Mouse (Mus musculus): Measurements from ENCODE around the gene Adamts9. TPM values are rescaled to one million over a fixed set of nuclear protein-coding genes. Genes with fewer than 3 reads are reported as not detected.
A peak's percentile ranks its signal among the peaks of the same experiment; 100 is the strongest.

Gene Adamts9
- total RNA-seq, 1 experiment from 2014 or later: not detected

DNA sequence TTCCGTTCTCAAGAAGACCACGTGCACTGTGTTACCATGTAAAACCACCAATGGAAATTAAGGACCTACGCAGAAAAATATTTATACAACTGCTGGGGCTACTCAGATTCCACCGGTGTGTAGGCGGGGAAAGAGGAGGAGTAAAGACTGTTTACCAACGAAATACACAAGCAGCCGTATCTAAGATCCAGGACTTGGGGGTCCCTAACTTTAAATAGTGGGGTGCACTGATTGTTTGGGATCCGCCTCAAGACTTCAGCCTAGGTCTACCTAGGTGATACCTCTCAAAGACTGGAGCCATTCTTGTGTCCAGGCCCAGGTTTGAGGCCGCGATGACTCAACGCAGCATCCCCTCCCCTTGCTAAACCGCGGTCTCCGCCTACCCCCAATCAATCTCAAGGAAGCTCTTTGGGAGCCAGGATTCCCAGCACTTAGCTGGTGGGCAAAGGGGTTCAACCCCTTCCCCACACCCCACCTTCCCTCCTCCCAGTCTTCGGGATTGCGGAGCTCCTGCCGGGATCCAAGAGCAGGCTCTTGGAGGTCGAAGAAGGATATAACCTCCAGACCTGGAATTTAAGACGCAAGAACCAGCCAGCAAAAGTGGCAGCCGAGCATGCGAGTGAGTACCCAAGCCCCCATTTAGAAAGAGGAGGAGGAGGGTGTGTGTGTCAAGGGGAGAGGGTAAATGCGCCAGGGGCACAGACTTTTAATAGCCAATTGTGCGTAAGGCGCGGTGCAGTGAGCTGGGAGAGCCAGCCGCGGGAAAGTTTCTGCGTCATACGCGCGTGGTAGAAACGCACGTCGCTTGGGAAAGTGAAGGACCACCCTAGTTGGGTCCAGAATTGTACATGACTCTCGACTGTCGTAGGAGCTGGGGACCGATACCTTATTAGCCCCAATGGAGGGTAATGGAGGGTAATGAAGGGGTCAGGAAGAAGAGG is 2.8 kb downstream of the Adamts9 start:
- no peak for ATAC-seq (replicated peaks; ENCODE audit: low read depth, poor library complexity, severe bottlenecking)

GRCm38 (mm10) chr6:92928261-92928660 is 15.0 kb downstream of the Adamts9 start:
- ATAC-seq (replicated peaks; ENCODE audit: low read depth, poor library complexity, severe bottlenecking): no peak

GRCm38 (mm10) chr6:92924536-92924935 is 18.8 kb downstream of the Adamts9 start:
- ATAC-seq (replicated peaks; ENCODE audit: low read depth, poor library complexity, severe bottlenecking): no peak

DNA sequence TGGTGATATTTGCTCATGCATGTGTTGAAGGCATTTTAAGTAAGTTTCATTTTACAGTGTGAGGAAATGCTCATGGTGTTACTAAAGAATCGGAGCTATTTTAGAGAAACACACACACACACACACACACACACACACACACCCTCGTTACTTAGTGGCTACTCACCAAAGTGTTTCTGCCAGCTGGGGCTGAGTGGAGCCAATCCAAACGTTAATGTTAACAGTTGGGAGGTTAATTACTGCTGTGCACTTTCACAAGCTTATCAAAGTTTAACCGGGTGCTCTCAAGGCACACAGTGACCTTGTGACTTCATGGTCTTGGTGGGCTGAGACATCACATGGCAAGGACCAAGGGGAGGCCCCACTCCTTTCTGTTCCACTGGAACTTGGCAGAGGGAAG is 21.4 kb downstream of the Adamts9 start:
- ATAC-seq (replicated peaks; ENCODE audit: low read depth, poor library complexity, severe bottlenecking): no peak

DNA sequence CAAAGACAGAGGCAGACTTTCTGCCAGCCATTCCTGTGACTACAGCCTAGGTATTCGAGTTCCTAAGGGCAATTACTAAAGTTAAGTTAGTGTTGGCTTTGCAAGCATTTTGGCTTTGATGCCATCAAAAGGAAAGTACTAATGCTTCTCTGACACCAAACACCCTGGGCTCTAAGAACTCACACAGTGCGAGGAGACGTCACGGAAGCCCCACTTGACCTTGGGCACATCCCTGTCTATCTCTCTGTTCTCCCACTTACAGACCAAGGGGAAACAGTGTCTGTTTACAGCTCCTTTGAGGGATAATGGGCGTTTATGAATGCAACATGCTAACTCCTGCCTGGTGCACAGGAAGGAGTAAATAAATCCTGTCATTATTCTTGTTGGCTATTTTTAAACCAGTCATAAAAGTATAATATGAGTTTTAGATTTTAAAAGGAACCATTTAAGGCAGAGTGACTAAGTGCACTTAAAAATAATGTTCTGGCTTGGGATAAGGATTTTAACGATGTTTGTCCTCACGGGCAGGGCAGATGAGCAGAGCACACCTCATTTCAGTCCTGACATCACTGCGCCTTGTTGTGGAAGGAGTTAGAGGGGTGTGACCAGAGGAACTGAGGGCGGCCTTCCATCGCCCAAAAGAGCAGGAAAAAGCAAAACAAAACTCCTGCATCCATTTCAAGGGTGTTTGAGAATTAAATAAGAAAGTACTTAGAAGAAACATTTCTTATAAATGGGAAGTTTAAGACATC is 22.2 kb downstream of the Adamts9 start:
- ATAC-seq (replicated peaks; ENCODE audit: low read depth, poor library complexity, severe bottlenecking): no peak

GRCm38 (mm10) chr6:92910611-92911010 is 32.7 kb downstream of the Adamts9 start:
- ATAC-seq (replicated peaks; ENCODE audit: low read depth, poor library complexity, severe bottlenecking): no peak

DNA sequence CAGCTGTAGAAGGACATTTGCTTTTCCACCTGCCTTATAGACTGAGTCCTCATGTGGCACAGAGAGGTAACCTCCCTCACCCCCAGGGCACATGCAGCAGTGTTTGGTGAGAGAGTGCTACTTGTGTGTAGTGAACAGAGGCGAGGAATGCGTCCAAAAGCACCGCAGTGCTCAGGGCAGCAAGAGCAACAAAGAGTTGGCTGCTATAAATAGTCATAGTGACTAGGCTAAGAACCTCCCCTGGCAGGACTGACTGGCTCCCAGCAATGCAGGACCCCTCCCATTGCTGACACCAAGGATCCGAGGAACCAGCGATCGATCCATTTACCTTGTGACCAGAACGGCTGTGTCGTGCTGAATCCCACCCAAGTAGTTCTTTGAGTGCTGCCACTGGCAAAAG is 33.9 kb downstream of the Adamts9 start:
- no peak for ATAC-seq (replicated peaks; ENCODE audit: low read depth, poor library complexity, severe bottlenecking)

- peak; percentile 42; the same call in 1 of the 2 replicates for ATAC-seq (replicated peaks; ENCODE audit: low read depth, poor library complexity, severe bottlenecking)
Measured at GRCm38 (mm10) chr6:92905922-92906321, 37.4 kb downstream of the Adamts9 start.

GRCm38 (mm10) chr6:92904491-92904890 is 38.8 kb downstream of the Adamts9 start:
- no peak for ATAC-seq (replicated peaks; ENCODE audit: low read depth, poor library complexity, severe bottlenecking)

GRCm38 (mm10) chr6:92904037-92904436 is 39.3 kb downstream of the Adamts9 start:
- ATAC-seq (replicated peaks; ENCODE audit: low read depth, poor library complexity, severe bottlenecking): no peak

DNA sequence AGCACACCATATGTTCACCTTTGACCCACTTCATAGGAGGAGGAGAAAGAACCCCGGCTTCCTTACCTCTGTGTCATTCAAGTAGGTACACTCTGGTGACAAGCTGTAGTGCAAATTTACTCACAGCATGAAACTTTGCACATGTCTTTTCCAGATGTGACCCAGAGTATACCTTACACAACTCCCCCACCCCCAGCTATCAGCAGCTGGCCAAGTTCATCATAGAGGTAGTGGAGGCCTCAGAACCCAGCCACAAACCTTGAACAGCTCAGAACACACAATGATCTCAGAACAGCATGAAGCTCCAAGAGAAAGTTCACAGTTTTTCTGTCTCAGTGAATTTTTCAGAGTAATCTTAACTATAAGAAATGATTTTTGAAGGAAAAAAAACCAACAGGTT is 51.8 kb downstream of the Adamts9 start:
- no peak for ATAC-seq (replicated peaks; ENCODE audit: low read depth, poor library complexity, severe bottlenecking)

DNA sequence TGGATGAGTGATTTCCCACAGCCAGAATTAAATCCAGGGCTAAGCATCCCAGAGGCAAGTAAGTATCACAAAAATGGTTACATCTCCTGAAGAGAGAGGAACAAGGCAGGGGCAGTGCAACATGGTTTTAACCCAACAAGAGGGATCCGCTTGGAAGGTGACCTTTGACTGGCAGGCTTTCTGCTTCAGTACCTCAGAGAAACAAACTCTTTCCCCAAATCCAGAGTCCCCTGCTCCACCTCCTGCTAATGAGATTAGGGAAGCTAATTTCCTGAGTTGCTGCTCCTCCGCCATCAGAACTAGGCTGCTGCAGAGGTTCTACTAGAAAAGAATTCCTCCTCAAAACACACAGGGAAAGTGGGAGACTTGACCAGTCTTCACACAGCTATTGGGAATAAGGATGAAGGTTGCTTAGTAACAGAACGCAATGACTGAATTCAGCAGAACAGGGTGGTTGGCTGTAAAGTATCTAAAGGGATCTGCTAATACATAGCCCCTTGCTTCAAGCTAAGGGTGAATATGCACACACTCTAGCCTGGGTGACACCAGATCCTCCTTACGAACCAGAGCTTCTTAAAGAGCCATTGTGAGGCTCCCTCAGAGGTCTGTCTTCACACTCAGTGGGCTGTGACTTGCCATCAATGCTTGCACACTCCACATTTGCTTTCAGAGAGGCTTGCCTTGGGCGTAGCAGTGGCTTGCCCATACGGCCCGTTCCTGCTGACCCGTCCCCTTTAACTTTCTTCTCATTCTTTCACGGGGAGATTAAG is 60.0 kb downstream of the Adamts9 start:
- no peak for ATAC-seq (replicated peaks; ENCODE audit: low read depth, poor library complexity, severe bottlenecking)

DNA sequence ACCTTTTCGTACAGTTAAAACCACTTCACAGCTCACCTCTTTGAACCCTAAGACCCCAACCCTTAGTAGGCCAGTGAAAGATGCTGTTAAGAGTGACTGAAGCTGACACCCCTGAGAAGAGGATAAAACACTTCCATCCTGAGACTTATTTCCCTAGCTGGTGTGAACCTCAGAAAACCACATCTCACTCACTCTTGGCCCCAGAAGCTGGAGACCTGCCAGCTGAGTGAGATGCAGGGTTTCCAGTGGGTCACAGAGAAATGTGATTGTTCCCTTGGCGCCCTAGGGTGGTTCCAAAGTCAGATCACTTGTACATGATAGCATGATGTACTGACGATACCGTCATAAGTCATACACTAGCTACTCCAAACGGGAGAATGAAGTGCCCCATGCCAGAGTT is 60.8 kb downstream of the Adamts9 start:
- 0 out of 2 replicates have a peak, but pooled peaks have one; percentile 18 for ATAC-seq (replicated peaks; ENCODE audit: low read depth, poor library complexity, severe bottlenecking)

DNA sequence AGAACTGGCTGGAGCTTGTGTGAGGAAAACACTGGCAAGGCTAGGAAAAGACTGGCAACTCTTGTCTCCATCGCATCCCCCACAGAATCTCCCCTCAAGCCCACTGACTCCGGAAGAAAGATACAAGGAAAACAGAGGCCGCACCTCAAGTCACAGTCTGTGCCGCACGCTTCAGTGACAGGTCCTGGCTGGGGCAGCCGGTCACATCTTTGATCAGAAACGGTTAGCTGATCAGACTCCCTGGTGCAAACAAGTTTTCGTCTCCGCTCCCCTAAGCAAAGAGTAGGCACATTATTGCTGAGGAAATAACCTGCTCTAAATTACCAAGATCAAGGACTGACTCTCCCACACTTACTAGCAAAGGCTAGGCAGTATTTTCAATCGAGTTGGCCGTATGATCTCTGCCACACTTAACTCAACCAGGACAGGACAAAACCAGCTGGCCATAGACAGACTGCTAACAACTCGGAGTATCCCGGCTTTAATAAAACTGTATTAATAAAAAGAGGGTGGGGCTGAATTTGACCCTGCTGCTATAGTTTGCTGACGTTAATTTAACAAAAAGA is 63.5 kb downstream of the Adamts9 start:
- ATAC-seq (replicated peaks; ENCODE audit: low read depth, poor library complexity, severe bottlenecking): no peak

DNA sequence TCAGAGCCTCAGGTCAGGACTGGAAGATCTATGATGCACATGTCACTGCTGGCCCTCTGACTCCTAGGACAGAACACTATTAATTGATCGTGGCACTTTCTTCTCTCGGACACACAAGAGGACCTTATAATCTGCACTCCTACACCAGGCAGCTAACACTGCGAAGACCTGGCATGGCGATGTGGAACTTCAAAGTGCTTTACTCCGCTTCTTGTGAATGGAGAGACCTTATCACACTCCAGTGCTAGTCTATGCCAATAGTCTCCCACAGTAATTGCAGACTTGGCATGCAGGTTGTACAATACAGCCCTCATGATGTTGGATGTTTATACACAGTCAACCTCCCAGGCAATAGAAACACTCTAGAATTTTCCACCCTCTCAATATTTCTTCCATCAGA is 64.5 kb downstream of the Adamts9 start:
- ATAC-seq (replicated peaks; ENCODE audit: low read depth, poor library complexity, severe bottlenecking): no peak

DNA sequence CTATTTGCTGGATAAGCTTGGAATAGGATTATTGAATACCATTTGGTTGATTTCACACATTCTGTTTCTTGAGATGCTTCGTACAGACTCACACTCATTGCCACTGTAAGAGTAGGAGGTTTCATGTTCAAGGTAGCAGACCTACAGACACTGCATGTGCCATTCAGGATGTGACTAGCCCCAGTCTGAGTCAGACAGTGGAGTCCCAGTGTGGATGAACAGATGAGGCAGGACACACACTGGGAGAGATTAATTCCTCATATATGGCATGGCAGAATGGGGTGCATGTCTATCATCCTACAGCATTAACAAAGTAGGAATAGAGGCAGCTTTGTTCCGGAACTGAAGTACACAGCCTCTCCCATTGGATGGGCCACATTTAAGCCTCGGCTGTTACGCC is 66.1 kb downstream of the Adamts9 start:
- no peak for ATAC-seq (replicated peaks; ENCODE audit: low read depth, poor library complexity, severe bottlenecking)

- peak; percentile 42; the same call in 1 of the 2 replicates for ATAC-seq (replicated peaks; ENCODE audit: low read depth, poor library complexity, severe bottlenecking)
Measured at GRCm38 (mm10) chr6:92876121-92876520, 67.2 kb downstream of the Adamts9 start.

DNA sequence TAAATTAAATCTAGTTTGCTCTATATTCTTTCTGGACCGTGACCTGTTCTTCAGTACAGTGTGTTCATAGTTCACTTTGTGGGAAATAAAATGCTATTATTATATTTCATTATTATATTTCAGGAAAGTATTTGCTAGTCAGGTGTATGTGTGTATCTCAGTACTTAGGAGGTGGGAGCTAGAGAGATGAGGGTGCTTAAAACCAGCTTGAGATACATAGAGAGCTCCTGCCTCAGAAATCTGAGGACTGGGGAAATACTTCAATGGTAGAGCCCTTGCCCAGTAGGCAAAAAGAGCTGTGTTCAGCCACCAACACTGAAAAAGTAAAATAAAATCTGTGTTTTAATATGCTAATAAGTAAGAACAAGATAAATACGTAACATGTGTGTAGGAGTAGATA is 68.0 kb downstream of the Adamts9 start:
- no peak for ATAC-seq (replicated peaks; ENCODE audit: low read depth, poor library complexity, severe bottlenecking)

- ATAC-seq (replicated peaks; ENCODE audit: low read depth, poor library complexity, severe bottlenecking): peak; percentile 82
Measured at GRCm38 (mm10) chr6:92874854-92875253, 68.4 kb downstream of the Adamts9 start.

DNA sequence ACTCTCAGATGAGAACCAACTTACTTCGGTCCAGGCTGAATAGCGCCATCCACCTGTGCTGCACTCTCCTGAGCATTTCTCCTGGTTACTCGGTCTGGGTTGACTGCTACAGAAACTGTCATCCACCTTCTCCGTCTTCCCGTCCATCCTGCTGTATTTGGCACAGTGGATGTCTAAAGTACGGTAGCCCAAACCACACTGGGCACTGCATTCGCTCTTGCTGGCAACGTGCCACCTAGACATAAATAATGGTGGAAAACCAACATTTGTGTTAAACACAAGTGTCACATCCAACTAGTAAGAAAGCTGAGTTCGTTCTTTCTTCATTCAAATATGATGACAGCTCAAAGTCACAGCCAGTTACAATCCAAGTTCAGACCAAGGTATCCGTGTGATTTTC is 70.5 kb downstream of the Adamts9 start:
- ATAC-seq (replicated peaks; ENCODE audit: low read depth, poor library complexity, severe bottlenecking): no peak
